Mouse (Mus musculus): Measurements from ENCODE around the gene Wnt7b. TPM values are rescaled to one million over a fixed set of nuclear protein-coding genes. Genes with fewer than 3 reads are reported as not detected.

Wnt7b gene
- total RNA-seq (2014; rRNA removed) (0.07 and 0.09 TPM in 2 replicates), polyA plus RNA-seq (2012; rRNA removed) (0.06 and 0.12 TPM in 2 replicates)

GRCm38 (mm10) chr15:85582356-85582910 is at the start of gene Wnt7b:
Wnt7b (minus strand) TSS chr15:85582473.
- H3K9ac ChIP-seq (ENCODE audit: low read depth, low read length), result no peak within 1 kb of the TSS
- no peak for DNase-seq (ENCODE audit: extremely low read depth, low read depth, low spot score)
- 6% methylated on average over 19 of the region's 19 CpGs for WGBS
- H3K27ac ChIP-seq (replicated peaks; ENCODE audit: insufficient read depth, low read depth, low read length), result no peak within 1 kb of the TSS
- no peaks in the 10 kb centered on the region for H3K36me3 ChIP-seq (ENCODE audit: control insufficient read depth, insufficient read depth, low read length)
- H3K4me1 ChIP-seq (ENCODE audit: control insufficient read depth, insufficient read depth, low read length), result no peaks in the 10 kb centered on the region
- H3K79me2 ChIP-seq (ENCODE audit: control insufficient read depth, insufficient read depth, low read length), result no peaks in the 10 kb centered on the region
- peaks cover 19% of the 10 kb centered on the region for H3K27me3 ChIP-seq (ENCODE audit: control insufficient read depth, insufficient read depth, low read length)
- H3K4me3 ChIP-seq (ENCODE audit: insufficient read depth, low read depth, low read length), result no peak within 1 kb of the TSS; the same call in 1 of the 2 replicates
- TF ChIP-seq POLR2A (IDR thresholded peaks at IDR 0.05; ENCODE audit: extremely low read depth, insufficient read depth, low read length), result no peak
- TF ChIP-seq CTCF (IDR thresholded peaks at IDR 0.05; ENCODE audit: low read depth, low read length), result no peak

GRCm38 (mm10) chr15:85631591-85631990 is 49.3 kb upstream of the Wnt7b start:
- Histone ChIP-seq H3K79me2 (ENCODE audit: control insufficient read depth, insufficient read depth, low read length) (no peaks in the 10 kb centered on the region), H3K4me3 (ENCODE audit: insufficient read depth, low read depth, low read length) (no peak overlapping the region), H3K4me1 (ENCODE audit: control insufficient read depth, insufficient read depth, low read length) (peaks cover 4% of the 10 kb centered on the region), H3K36me3 (ENCODE audit: control insufficient read depth, insufficient read depth, low read length) (no peaks in the 10 kb centered on the region), H3K27ac (replicated peaks; ENCODE audit: insufficient read depth, low read depth, low read length) (no peak overlapping the region), H3K27me3 (ENCODE audit: control insufficient read depth, insufficient read depth, low read length) (no peaks in the 10 kb centered on the region), H3K9ac (ENCODE audit: low read depth, low read length) (no peak overlapping the region)
- WGBS, result 94% methylated on average over 2 of the region's 2 CpGs
- no peak for TF ChIP-seq CTCF (IDR thresholded peaks at IDR 0.05; ENCODE audit: low read depth, low read length)
- no peak for TF ChIP-seq POLR2A (IDR thresholded peaks at IDR 0.05; ENCODE audit: extremely low read depth, insufficient read depth, low read length)
- DNase-seq (ENCODE audit: extremely low read depth, low read depth, low spot score), result no peak

GRCm38 (mm10) chr15:85629924-85630545 is 47.8 kb upstream of the Wnt7b start:
- no peak for TF ChIP-seq CTCF (IDR thresholded peaks at IDR 0.05; ENCODE audit: low read depth, low read length)
- WGBS, result 75% methylated on average over 7 of the region's 7 CpGs
- H3K4me1 ChIP-seq (ENCODE audit: control insufficient read depth, insufficient read depth, low read length), result peaks cover 6% of the 10 kb centered on the region
- DNase-seq (ENCODE audit: extremely low read depth, low read depth, low spot score), result no peak
- no peak overlapping the region for H3K4me3 ChIP-seq (ENCODE audit: insufficient read depth, low read depth, low read length)
- no peaks in the 10 kb centered on the region for H3K79me2 ChIP-seq (ENCODE audit: control insufficient read depth, insufficient read depth, low read length)
- no peak overlapping the region for H3K9ac ChIP-seq (ENCODE audit: low read depth, low read length)
- no peaks in the 10 kb centered on the region for H3K36me3 ChIP-seq (ENCODE audit: control insufficient read depth, insufficient read depth, low read length)
- no peak overlapping the region for H3K27ac ChIP-seq (replicated peaks; ENCODE audit: insufficient read depth, low read depth, low read length)
- H3K27me3 ChIP-seq (ENCODE audit: control insufficient read depth, insufficient read depth, low read length), result no peaks in the 10 kb centered on the region

GRCm38 (mm10) chr15:85625666-85626279 is 43.5 kb upstream of the Wnt7b start:
- peak; percentile 73 for DNase-seq (ENCODE audit: extremely low read depth, low read depth, low spot score)
- H3K4me3 ChIP-seq (ENCODE audit: insufficient read depth, low read depth, low read length), result peak overlapping the region; percentile 56
- H3K9ac ChIP-seq (ENCODE audit: low read depth, low read length), result peak overlapping the region; percentile 78
- TF ChIP-seq POLR2A (IDR thresholded peaks at IDR 0.05; ENCODE audit: extremely low read depth, insufficient read depth, low read length) (0 out of 2 replicates have a peak, but pooled peaks have one; percentile 4), CTCF (IDR thresholded peaks at IDR 0.05; ENCODE audit: low read depth, low read length) (no peak)
- H3K27me3 ChIP-seq (ENCODE audit: control insufficient read depth, insufficient read depth, low read length), result no peaks in the 10 kb centered on the region
- no peak overlapping the region for H3K27ac ChIP-seq (replicated peaks; ENCODE audit: insufficient read depth, low read depth, low read length)
- WGBS, result 5% methylated on average over 68 of the region's 68 CpGs
- H3K36me3 ChIP-seq (ENCODE audit: control insufficient read depth, insufficient read depth, low read length), result no peaks in the 10 kb centered on the region
- H3K79me2 ChIP-seq (ENCODE audit: control insufficient read depth, insufficient read depth, low read length), result no peaks in the 10 kb centered on the region
- peaks cover 4% of the 10 kb centered on the region; the same call in 1 of the 2 replicates for H3K4me1 ChIP-seq (ENCODE audit: control insufficient read depth, insufficient read depth, low read length)

- H3K9ac ChIP-seq (ENCODE audit: low read depth, low read length), result no peak overlapping the region
- H3K36me3 ChIP-seq (ENCODE audit: control insufficient read depth, insufficient read depth, low read length), result no peaks in the 10 kb centered on the region
- TF ChIP-seq POLR2A (IDR thresholded peaks at IDR 0.05; ENCODE audit: extremely low read depth, insufficient read depth, low read length) (no peak), CTCF (IDR thresholded peaks at IDR 0.05; ENCODE audit: low read depth, low read length) (no peak)
- no peak for DNase-seq (ENCODE audit: extremely low read depth, low read depth, low spot score)
- H3K4me1 ChIP-seq (ENCODE audit: control insufficient read depth, insufficient read depth, low read length), result peaks cover 4% of the 10 kb centered on the region; the same call in 1 of the 2 replicates
- no peaks in the 10 kb centered on the region for H3K27me3 ChIP-seq (ENCODE audit: control insufficient read depth, insufficient read depth, low read length)
- no peak overlapping the region for H3K4me3 ChIP-seq (ENCODE audit: insufficient read depth, low read depth, low read length)
- H3K27ac ChIP-seq (replicated peaks; ENCODE audit: insufficient read depth, low read depth, low read length), result no peak overlapping the region
- no peaks in the 10 kb centered on the region for H3K79me2 ChIP-seq (ENCODE audit: control insufficient read depth, insufficient read depth, low read length)
- 80% methylated on average over 13 of the region's 13 CpGs for WGBS
Measured at GRCm38 (mm10) chr15:85622213-85622612, 39.9 kb upstream of the Wnt7b start.

Measured in liver, adult 2 months (tissue).